Mouse (Mus musculus): Measurements from ENCODE around the gene Samd10. TPM values are rescaled to one million over a fixed set of nuclear protein-coding genes. Genes with fewer than 3 reads are reported as not detected.

Samd10 gene
- total and polyA plus RNA-seq, 2 experiments from 2014 or later, result 110 to 138 TPM

DNA sequence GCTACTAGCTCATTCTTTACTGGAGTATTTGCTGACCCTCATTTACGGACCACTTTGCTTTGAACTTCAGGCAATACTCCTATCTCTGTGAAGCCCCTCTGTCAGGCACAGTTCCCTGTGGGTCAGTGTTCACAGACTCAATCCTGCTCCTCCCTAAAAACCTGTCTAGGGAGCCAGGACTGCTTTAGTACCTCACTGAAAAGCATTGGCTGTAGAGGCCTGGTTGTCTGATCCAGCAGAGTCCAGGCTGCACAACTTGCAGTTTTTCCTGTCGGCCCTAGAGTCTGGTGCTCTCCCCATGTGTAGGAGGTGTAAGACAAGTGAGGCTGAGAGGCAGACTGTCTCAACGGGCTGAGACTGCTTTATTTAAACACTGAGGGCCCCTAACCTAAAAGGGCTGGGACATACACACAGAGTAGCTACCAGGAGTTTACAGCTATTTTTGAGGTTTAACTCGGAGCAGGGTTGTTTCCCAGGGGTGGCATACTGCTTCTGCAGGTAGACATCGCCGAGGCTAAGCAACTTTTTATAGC, 1.3 kb upstream of the Samd10 start:
- no peak for TF ChIP-seq CTCF (IDR thresholded peaks at IDR 0.05; ENCODE audit: low read depth)
- H3K9me3 ChIP-seq (ENCODE audit: low read length), result no peaks in the 10 kb centered on the region
- peaks cover 19% of the 10 kb centered on the region for H3K4me1 ChIP-seq (ENCODE audit: insufficient read depth, low read length)
- peak overlapping the region; percentile 90 for H3K9ac ChIP-seq (replicated peaks; ENCODE audit: low read length)
- WGBS, result 69% methylated on average over 6 of the region's 6 CpGs
- ATAC-seq, result no peak
- H3K27me3 ChIP-seq (ENCODE audit: insufficient read depth, low read length), result no peaks in the 10 kb centered on the region
- H3K36me3 ChIP-seq (ENCODE audit: insufficient read depth, low read length), result 0 out of 2 replicates have a peak, but pooled peaks cover 7% of the 10 kb centered on the region
- peak overlapping the region; percentile 90 for H3K4me2 ChIP-seq (ENCODE audit: low read depth, low read length)
- H3K27ac ChIP-seq, result peak overlapping the region; percentile 91
- H3K4me3 ChIP-seq (ENCODE audit: low read length), result peak overlapping the region; percentile 91
- DNase-seq (ENCODE audit: low spot score), result no peak

- TF ChIP-seq CTCF (IDR thresholded peaks at IDR 0.05; ENCODE audit: low read depth), result peak; percentile 23; the same call in 1 of the 2 replicates
- Histone ChIP-seq H3K27ac (no peak overlapping the region; the same call in 1 of the 2 replicates), H3K4me2 (ENCODE audit: low read depth, low read length) (peak overlapping the region; percentile 62; the same call in 1 of the 2 replicates), H3K9ac (replicated peaks; ENCODE audit: low read length) (0 out of 2 replicates have a peak overlapping the region, but pooled peaks have one; percentile 76), H3K4me3 (ENCODE audit: low read length) (no peak overlapping the region), H3K9me3 (ENCODE audit: low read length) (no peaks in the 10 kb centered on the region), H3K4me1 (ENCODE audit: insufficient read depth, low read length) (peaks cover 19% of the 10 kb centered on the region), H3K27me3 (ENCODE audit: insufficient read depth, low read length) (no peaks in the 10 kb centered on the region), H3K36me3 (ENCODE audit: insufficient read depth, low read length) (0 out of 2 replicates have a peak, but pooled peaks cover 7% of the 10 kb centered on the region)
- DNase-seq (ENCODE audit: low spot score), result peak; percentile 51
- ATAC-seq, result no peak
- WGBS, result 61% methylated on average over 7 of the region's 7 CpGs
Measured at GRCm38 (mm10) chr2:181597378-181598061, 1.5 kb downstream of the Samd10 start.

DNA sequence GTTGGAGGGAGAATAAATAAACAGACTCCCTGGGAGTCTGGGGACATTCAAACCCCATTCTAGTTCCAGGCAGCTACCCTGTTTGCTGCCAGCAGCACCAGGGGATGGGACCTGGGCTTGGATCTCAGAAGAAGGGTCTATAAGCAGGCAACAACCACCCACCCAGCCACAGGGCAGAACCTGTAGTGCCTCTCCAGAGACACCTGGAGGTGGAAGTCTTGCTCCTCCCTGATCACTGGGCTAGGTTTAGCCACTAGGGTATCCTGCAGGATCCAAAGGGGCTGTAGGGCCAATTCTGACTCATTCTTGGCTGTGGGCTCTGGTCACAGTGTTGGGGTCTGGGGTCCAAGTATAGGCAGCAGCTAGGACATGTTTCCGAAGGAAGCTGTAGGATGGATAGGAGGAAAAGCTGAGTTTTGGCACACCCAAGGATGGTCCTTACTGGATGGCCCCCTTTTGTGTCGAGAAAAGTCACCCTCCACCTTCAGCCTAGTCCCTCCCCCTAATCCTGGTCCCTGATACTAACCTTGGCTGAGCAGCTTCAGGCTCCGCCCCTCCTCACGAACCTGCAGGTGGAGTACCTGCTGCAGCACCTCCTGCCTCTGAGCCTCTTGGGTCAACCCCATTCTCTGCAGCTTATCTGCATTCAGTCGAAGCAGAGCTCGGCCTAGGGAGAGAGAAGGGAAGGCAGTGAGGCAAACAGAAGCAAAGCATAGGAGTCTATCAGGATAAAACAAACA, 2.6 kb downstream of the Samd10 start:
- ATAC-seq (no peak), DNase-seq (ENCODE audit: low spot score) (no peak)
- WGBS, result 69% methylated on average over 6 of the region's 6 CpGs
- no peak overlapping the region for H3K27ac ChIP-seq
- no peaks in the 10 kb centered on the region for H3K9me3 ChIP-seq (ENCODE audit: low read length)
- H3K27me3 ChIP-seq (ENCODE audit: insufficient read depth, low read length), result no peaks in the 10 kb centered on the region
- H3K4me3 ChIP-seq (ENCODE audit: low read length), result no peak overlapping the region
- peaks cover 14% of the 10 kb centered on the region for H3K4me1 ChIP-seq (ENCODE audit: insufficient read depth, low read length)
- H3K4me2 ChIP-seq (ENCODE audit: low read depth, low read length), result no peak overlapping the region
- 0 out of 2 replicates have a peak, but pooled peaks cover 7% of the 10 kb centered on the region for H3K36me3 ChIP-seq (ENCODE audit: insufficient read depth, low read length)
- H3K9ac ChIP-seq (replicated peaks; ENCODE audit: low read length), result 0 out of 2 replicates have a peak overlapping the region, but pooled peaks have one; percentile 5
- TF ChIP-seq CTCF (IDR thresholded peaks at IDR 0.05; ENCODE audit: low read depth), result no peak

GRCm38 (mm10) chr2:181594946-181595696, 3.9 kb downstream of the Samd10 start:
- TF ChIP-seq CTCF (IDR thresholded peaks at IDR 0.05; ENCODE audit: low read depth), result peak; percentile 76
- Histone ChIP-seq H3K4me2 (ENCODE audit: low read depth, low read length) (no peak overlapping the region), H3K4me3 (ENCODE audit: low read length) (no peak overlapping the region), H3K27ac (no peak overlapping the region), H3K27me3 (ENCODE audit: insufficient read depth, low read length) (no peaks in the 10 kb centered on the region), H3K36me3 (ENCODE audit: insufficient read depth, low read length) (peaks cover 7% of the 10 kb centered on the region; the same call in 1 of the 2 replicates), H3K9ac (replicated peaks; ENCODE audit: low read length) (no peak overlapping the region), H3K9me3 (ENCODE audit: low read length) (no peaks in the 10 kb centered on the region), H3K4me1 (ENCODE audit: insufficient read depth, low read length) (peaks cover 19% of the 10 kb centered on the region)
- ATAC-seq (no peak), DNase-seq (ENCODE audit: low spot score) (peak; percentile 79)
- 61% methylated on average over 4 of the region's 4 CpGs for WGBS

GRCm38 (mm10) chr2:181593937-181594336, 5.1 kb downstream of the Samd10 start:
- no peak overlapping the region for H3K9ac ChIP-seq (replicated peaks; ENCODE audit: low read length)
- ATAC-seq (no peak), DNase-seq (ENCODE audit: low spot score) (no peak)
- no peak for TF ChIP-seq CTCF (IDR thresholded peaks at IDR 0.05; ENCODE audit: low read depth)
- H3K27me3 ChIP-seq (ENCODE audit: insufficient read depth, low read length), result no peaks in the 10 kb centered on the region
- H3K9me3 ChIP-seq (ENCODE audit: low read length), result no peaks in the 10 kb centered on the region
- H3K4me2 ChIP-seq (ENCODE audit: low read depth, low read length), result no peak overlapping the region
- H3K4me3 ChIP-seq (ENCODE audit: low read length), result no peak overlapping the region
- peaks cover 19% of the 10 kb centered on the region for H3K4me1 ChIP-seq (ENCODE audit: insufficient read depth, low read length)
- peaks cover 18% of the 10 kb centered on the region for H3K36me3 ChIP-seq (ENCODE audit: insufficient read depth, low read length)
- H3K27ac ChIP-seq, result no peak overlapping the region

- Histone ChIP-seq H3K27ac (peak overlapping the region; percentile 92), H3K4me2 (ENCODE audit: low read depth, low read length) (peak overlapping the region; percentile 79)
- DNase-seq (ENCODE audit: low spot score), result peak; percentile 47
Measured at GRCm38 (mm10) chr2:181593042-181593421, 6.0 kb downstream of the Samd10 start.

More at GRCm38 (mm10) chr2:181593042-181593421, 6.0 kb downstream of the Samd10 start:
- Histone ChIP-seq H3K9me3 (ENCODE audit: low read length) (no peaks in the 10 kb centered on the region), H3K4me1 (ENCODE audit: insufficient read depth, low read length) (peaks cover 14% of the 10 kb centered on the region), H3K27me3 (ENCODE audit: insufficient read depth, low read length) (no peaks in the 10 kb centered on the region), H3K36me3 (ENCODE audit: insufficient read depth, low read length) (peaks cover 22% of the 10 kb centered on the region), H3K4me3 (ENCODE audit: low read length) (peak overlapping the region; percentile 77), H3K9ac (replicated peaks; ENCODE audit: low read length) (peak overlapping the region; percentile 92)
- no peak for TF ChIP-seq CTCF (IDR thresholded peaks at IDR 0.05; ENCODE audit: low read depth)
- ATAC-seq, result peak; percentile 14; the same call in 1 of the 2 replicates
- 2% methylated on average over 6 of the region's 6 CpGs for WGBS

Measured in hindbrain, postnatal 0 days (tissue).